In genomic region chr6:89687100-89687499, GRCm38 (mm10) we compare ENCODE assay signal across 26 mouse cellular contexts. TPM values are rescaled to one million over a fixed set of nuclear protein-coding genes. Genes with fewer than 3 reads are reported as not detected.
"Had no signal": no experiment of that assay in that cellular context is flagged by ENCODE, and none has a peak within 500 bp of the region (broad histone marks: within the 10 kb centered on the region; RNA-seq: fewer than 3 reads in every experiment).

No protein-coding gene starts in this region.

- ATAC-seq: intestine, postnatal 0 days; liver, embryonic 12.5 days had no signal

- H3K27ac ChIP-seq: layer of hippocampus, adult 2 months; limb, embryonic 10.5 days; limb, embryonic 13.5 days; liver, embryonic 12.5 days; liver, embryonic 15.5 days; lung, embryonic 15.5 days; stomach, embryonic 15.5 days had no signal

- H3K9me3 ChIP-seq: limb, embryonic 10.5 days; limb, embryonic 13.5 days; liver, embryonic 12.5 days; liver, embryonic 15.5 days; lung, embryonic 15.5 days; megakaryocyte, embryonic 14.5 days; stomach, embryonic 15.5 days had no signal

- H3K9ac ChIP-seq: limb, embryonic 13.5 days; liver, embryonic 12.5 days; liver, embryonic 15.5 days; lung, embryonic 15.5 days; stomach, embryonic 15.5 days had no signal

- H3K27me3 ChIP-seq: limb, embryonic 13.5 days; liver, embryonic 12.5 days; liver, embryonic 15.5 days; lung, embryonic 15.5 days; megakaryocyte, embryonic 14.5 days; stomach, embryonic 15.5 days had no signal

- H3K4me2 ChIP-seq: limb, embryonic 13.5 days; liver, embryonic 12.5 days; liver, embryonic 15.5 days; lung, embryonic 15.5 days; midbrain, embryonic 11.5 days; stomach, embryonic 15.5 days had no signal

- H3K4me1 ChIP-seq: limb, embryonic 10.5 days; limb, embryonic 13.5 days; liver, embryonic 12.5 days; liver, embryonic 15.5 days; lung, embryonic 15.5 days; megakaryocyte, embryonic 14.5 days; stomach, embryonic 15.5 days had no signal

- H3K36me3 ChIP-seq: limb, embryonic 10.5 days; limb, embryonic 13.5 days; liver, embryonic 12.5 days; liver, embryonic 15.5 days; lung, embryonic 15.5 days; stomach, embryonic 15.5 days had no signal

- DNase-seq: layer of hippocampus, adult 9-11 months; liver; lung, adult 18-20 months; lung, postnatal 10 days; lung, postnatal 36 days; midbrain, embryonic 14.5 days; right cerebral cortex, postnatal 25 days; spleen, adult 18-20 months; thymus, postnatal 36 days had no signal

- H3K4me3 ChIP-seq: layer of hippocampus, adult 2 months; limb, embryonic 10.5 days; limb, embryonic 13.5 days; liver, embryonic 12.5 days; liver, embryonic 15.5 days; lung, embryonic 15.5 days; megakaryocyte, embryonic 14.5 days; stomach, embryonic 15.5 days had no signal

RNA-seq across cellular contexts. Expression of gene Vmn1r40, which starts 20.2 kb away (rescaled TPM):
- polyA plus RNA-seq: intestine, embryonic 14.5 days; intestine, postnatal 0 days; large intestine, adult 2 months; limb, embryonic 10.5 days; limb, embryonic 13.5 days; liver, embryonic 12.5 days; liver, embryonic 15.5 days; lung, embryonic 15.5 days; midbrain, embryonic 11.5 days; midbrain, embryonic 14.5 days; midbrain, postnatal 0 days; neural tube, embryonic 11.5 days; neural tube, embryonic 14.5 days; stomach, embryonic 15.5 days; thymus, postnatal 0 days; urinary bladder, adult 2 months had no signal

RNA-seq across cellular contexts. Expression of gene Vmn1r41, which starts 53.5 kb away (rescaled TPM):
- polyA plus RNA-seq: intestine, embryonic 14.5 days; intestine, postnatal 0 days; large intestine, adult 2 months; limb, embryonic 10.5 days; limb, embryonic 13.5 days; liver, embryonic 12.5 days; liver, embryonic 15.5 days; lung, embryonic 15.5 days; midbrain, embryonic 11.5 days; midbrain, embryonic 14.5 days; midbrain, postnatal 0 days; neural tube, embryonic 11.5 days; neural tube, embryonic 14.5 days; stomach, embryonic 15.5 days; thymus, postnatal 0 days; urinary bladder, adult 2 months had no signal
